Mouse (Mus musculus) liver, embryonic 12.5 days (tissue): ENCODE data around the gene Steap4. TPM values are rescaled to one million over a fixed set of nuclear protein-coding genes. Genes with fewer than 3 reads are reported as not detected.
"Not testable (repeated sequence)": the region's sequence is repeated elsewhere in the genome, so short reads cannot be mapped to it uniquely, and the experiment has no call there.

Experiments
- ATAC-seq: fragments of 200-750 bp; cut with Nextera tagmentation; 2 replicates; pipeline ENCODE4 v1.8.0; 2017; ENCODE audit warnings: moderate number of reproducible peaks, mild to moderate bottlenecking, moderate library complexity
- H3K27ac ChIP-seq: fragments of 300-500 bp; sonication (generic); 2 replicates; pipeline ENCODE4 v1.5.1; 2016; ENCODE audit warnings: mild to moderate bottlenecking
- H3K27me3 ChIP-seq: fragments of 300-500 bp; sonication (generic); replicated peaks from 2 replicates; pipeline ENCODE4 v1.6.1; 2016; ENCODE audit warnings: mild to moderate bottlenecking, moderate library complexity
- H3K36me3 ChIP-seq: fragments of 300-500 bp; sonication (generic); 2 replicates; pipeline ENCODE4 v1.6.1; 2016; ENCODE audit warnings: mild to moderate bottlenecking, moderate library complexity
- H3K4me1 ChIP-seq: fragments of 300-500 bp; sonication (generic); 2 replicates; pipeline ENCODE4 v1.6.1; 2016
- H3K4me2 ChIP-seq: fragments of 300-500 bp; sonication (generic); 2 replicates; pipeline ENCODE4 v1.6.1; 2016; ENCODE audit warnings: mild to moderate bottlenecking, moderate library complexity
- H3K4me3 ChIP-seq: fragments of 300-500 bp; sonication (generic); 2 replicates; pipeline ENCODE4 v1.5.1; 2016; ENCODE audit warnings: mild to moderate bottlenecking, moderate library complexity
- H3K9ac ChIP-seq: fragments of 300-500 bp; sonication (generic); 2 replicates; pipeline ENCODE4 v1.6.1; 2016; ENCODE audit warnings: mild to moderate bottlenecking, moderate library complexity
- H3K9me3 ChIP-seq: fragments of 300-500 bp; sonication (generic); replicated peaks from 2 replicates; pipeline ENCODE4 v1.6.1; 2016; ENCODE audit warnings: mild to moderate bottlenecking, moderate library complexity
- WGBS: fragments of 180-500 bp; shearing (Covaris S2); methylation state at CpG from one replicate; pipeline ENCODE4 v1.1.7; 2016; ENCODE audit not compliant: insufficient replicate concordance; 5-methylcytosine and 5-hydroxymethylcytosine counted together
- polyA plus RNA-seq: library from polyadenylated mRNA; unstranded; fragments of >200 nt; fragmentation: Nextera tagmentation; extraction: Ambion mirVana; gene quantifications from 2 replicates; pipeline ENCODE4 v1.2.1, GENCODE M21; 2016

The Steap4 gene
- 0.44 and 0.61 TPM in 2 replicates for polyA plus RNA-seq

DNA sequence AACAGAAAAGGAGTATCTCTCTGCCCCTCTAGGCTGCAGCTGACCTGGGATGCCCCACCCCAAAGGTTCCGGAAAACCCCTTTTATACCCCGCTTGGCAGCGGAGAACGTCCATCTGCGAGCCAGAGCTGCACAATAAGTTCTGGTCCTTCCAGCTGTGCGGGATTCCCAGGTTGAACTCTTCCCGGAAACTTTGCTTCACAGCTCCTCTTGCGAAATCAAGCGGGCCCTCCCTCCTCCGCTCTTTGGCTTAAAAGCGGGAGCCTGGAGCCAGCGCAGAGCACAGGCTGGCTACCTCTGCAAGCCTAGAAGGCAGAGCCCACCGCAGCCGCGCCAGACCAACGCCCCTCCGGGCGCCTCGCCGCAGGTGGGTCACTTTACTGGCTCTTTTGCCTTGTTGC, at the start of gene Steap4:
Gene Steap4 (plus strand): TSS at position 282 of the 400 bp plus-strand sequence.
- Histone ChIP-seq H3K9ac (no peak within 1 kb of the TSS), H3K9me3 (no peaks in the 10 kb centered on the region), H3K4me3 (no peak within 1 kb of the TSS), H3K4me2 (peak within 1 kb of the TSS; percentile 47), H3K36me3 (no peaks in the 10 kb centered on the region), H3K4me1 (peaks cover 4% of the 10 kb centered on the region; the same call in 1 of the 2 replicates), H3K27ac (no peak within 1 kb of the TSS), H3K27me3 (no peaks in the 10 kb centered on the region)
- WGBS, result 8% methylated on average over 20 of the region's 20 CpGs
- ATAC-seq, result peak; percentile 37; the same call in 1 of the 2 replicates

DNA sequence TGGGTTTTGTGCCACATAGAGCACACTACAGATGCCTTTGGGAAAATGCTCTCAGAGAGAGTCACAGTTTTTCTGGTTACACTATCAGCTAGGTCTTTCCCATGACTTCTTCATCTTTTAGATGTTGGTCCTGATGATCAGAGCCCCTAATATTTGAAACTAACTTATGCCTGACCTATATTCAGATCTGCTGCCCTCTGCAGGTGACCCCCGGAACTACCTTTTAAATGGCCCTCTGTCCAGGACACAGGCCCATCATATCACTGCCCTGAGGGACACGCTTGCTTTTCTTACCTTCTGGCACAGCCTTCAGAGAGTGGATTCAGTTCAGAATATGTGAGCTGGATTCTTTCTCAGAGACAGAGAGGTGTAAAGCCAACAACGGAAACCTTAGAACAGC, 48.3 kb upstream of the Steap4 start:
- Histone ChIP-seq H3K4me3 (no peak overlapping the region), H3K4me2 (no peak overlapping the region), H3K4me1 (no peaks in the 10 kb centered on the region), H3K36me3 (no peaks in the 10 kb centered on the region), H3K27me3 (no peaks in the 10 kb centered on the region), H3K27ac (no peak overlapping the region), H3K9me3 (no peaks in the 10 kb centered on the region), H3K9ac (no peak overlapping the region)
- WGBS, result 61% methylated on average over 3 of the region's 3 CpGs
- ATAC-seq, result no peak

DNA sequence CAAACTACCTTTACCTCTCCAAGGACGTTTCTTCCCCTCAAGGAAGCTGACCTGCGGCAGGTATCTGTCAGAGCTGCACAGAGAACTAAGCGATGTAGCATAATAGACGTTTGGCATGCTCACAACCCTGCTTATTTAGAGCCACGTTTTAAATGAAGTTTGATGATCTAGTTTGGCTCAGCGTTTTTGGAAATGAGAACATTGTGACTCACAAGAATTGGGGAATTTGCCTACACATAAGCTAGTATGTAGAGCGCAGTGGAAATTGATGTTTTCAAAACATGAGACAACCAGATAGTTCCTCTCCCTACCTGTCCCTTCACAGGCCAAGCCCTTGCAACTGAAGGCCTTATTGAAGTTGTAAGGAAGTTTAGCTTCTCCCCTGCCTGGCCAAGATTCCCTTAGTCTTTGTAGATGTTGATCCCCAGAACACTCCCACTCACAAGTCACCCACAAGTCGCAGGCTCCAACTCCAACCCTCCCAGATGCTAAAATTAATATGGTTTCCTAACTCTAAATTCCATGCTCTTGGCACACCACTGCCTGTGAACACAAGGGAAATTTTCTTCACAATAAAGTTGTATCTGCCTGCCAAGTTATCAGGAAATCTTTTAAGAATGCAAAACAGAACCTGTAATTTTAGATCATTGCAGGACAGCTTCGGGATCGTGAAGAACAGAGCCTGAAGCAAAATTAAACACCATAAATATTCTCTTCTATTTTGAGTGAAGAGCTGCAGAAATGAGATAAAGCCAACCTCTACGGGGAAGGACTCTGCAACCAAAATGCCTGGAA, 42.6 kb upstream of the Steap4 start:
- ATAC-seq, result no peak
- Histone ChIP-seq H3K4me3 (no peak overlapping the region), H3K27ac (no peak overlapping the region), H3K27me3 (no peaks in the 10 kb centered on the region), H3K4me2 (no peak overlapping the region), H3K4me1 (no peaks in the 10 kb centered on the region), H3K9ac (no peak overlapping the region), H3K9me3 (no peaks in the 10 kb centered on the region), H3K36me3 (no peaks in the 10 kb centered on the region)
- 65% methylated on average over 11 of the region's 11 CpGs for WGBS

DNA sequence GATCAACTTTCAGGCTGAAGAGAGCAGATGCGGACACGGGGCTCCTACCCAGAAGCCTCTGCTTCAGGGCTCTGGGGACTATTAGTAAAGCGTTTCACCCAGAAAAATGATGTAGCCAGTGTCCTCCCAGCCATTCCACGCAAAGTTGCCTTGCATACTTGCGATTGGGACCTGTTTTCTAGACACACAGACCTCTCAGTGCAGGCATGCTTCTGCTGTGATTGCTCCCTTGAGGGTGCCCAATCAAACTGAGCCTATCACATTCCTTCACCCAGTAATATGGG, 42.0 kb upstream of the Steap4 start:
- Histone ChIP-seq H3K36me3 (no peaks in the 10 kb centered on the region), H3K4me1 (no peaks in the 10 kb centered on the region), H3K4me3 (no peak overlapping the region), H3K9ac (no peak overlapping the region), H3K4me2 (no peak overlapping the region), H3K27me3 (no peaks in the 10 kb centered on the region), H3K27ac (no peak overlapping the region), H3K9me3 (no peaks in the 10 kb centered on the region)
- WGBS, result 67% methylated on average over 5 of the region's 5 CpGs
- ATAC-seq, result no peak

DNA sequence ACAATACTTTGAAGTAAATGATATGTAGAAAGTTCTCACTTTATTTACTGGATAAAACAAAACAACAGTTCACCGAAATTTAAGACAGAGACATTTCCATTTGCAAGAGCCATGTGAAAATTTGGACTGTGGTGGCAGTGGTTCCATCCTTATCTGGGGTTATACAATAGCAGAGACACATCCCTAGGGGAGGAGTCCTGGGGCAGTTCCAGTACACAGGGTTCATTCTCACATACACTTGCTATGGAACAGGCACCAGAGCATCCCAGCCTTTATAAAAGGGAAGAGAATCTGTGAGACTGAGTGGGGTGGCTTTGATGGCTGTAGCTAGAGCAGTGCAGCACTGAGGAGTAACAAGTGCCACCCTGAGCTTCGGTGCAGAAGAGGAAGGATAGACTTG, 40.6 kb upstream of the Steap4 start:
- no peaks in the 10 kb centered on the region for H3K36me3 ChIP-seq
- ATAC-seq, result no peak
- H3K9ac ChIP-seq, result no peak overlapping the region
- 64% methylated on average over 2 of the region's 2 CpGs for WGBS
- H3K9me3 ChIP-seq, result no peaks in the 10 kb centered on the region
- H3K4me2 ChIP-seq, result no peak overlapping the region
- no peak overlapping the region for H3K27ac ChIP-seq
- H3K27me3 ChIP-seq, result no peaks in the 10 kb centered on the region
- no peak overlapping the region for H3K4me3 ChIP-seq
- no peaks in the 10 kb centered on the region for H3K4me1 ChIP-seq

DNA sequence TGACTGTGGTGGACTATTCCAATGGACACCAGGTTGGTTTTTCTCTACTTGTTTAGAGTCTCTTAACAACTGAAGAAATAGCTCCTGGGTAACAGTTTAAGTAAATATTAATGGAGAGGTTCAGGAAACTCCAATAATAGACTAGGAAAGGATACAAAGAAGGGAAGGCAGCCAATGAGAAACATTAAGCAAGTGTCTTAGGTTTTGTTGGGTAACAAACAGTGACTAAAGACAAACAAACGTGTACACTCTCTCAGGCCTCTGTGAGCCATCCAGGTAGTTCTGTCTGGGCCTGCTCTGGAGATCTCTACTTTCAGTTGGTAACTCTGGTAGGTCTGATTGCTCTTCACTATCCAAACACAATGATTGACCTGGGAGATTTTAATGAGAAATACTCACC, 37.5 kb upstream of the Steap4 start:
- H3K9ac ChIP-seq, result no peak overlapping the region
- 54% methylated on average over 1 of the region's 1 CpGs for WGBS
- no peaks in the 10 kb centered on the region for H3K4me1 ChIP-seq
- H3K36me3 ChIP-seq, result no peaks in the 10 kb centered on the region
- H3K9me3 ChIP-seq, result no peaks in the 10 kb centered on the region
- H3K4me2 ChIP-seq, result no peak overlapping the region
- no peaks in the 10 kb centered on the region for H3K27me3 ChIP-seq
- no peak overlapping the region for H3K4me3 ChIP-seq
- H3K27ac ChIP-seq, result no peak overlapping the region
- no peak for ATAC-seq

DNA sequence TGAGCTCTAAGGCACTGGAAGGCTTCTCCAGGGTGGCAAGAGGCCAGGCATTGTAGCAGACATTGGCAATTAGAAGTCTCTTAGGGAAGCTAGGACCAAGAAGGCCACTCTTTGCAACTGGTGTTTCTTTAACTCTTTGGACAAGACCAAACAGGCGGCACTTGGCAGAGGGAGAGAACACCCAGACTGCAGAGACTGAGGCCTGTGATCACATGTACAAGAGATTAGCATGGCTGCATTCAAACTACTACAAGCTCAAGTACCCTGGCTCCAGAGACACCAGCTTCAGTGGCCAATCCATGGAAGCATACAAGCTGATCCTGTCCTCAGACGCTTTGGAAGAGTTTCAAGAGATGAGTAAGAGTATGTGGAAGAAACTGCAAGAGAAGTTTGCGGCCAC, 36.6 kb upstream of the Steap4 start:
- H3K36me3 ChIP-seq, result no peaks in the 10 kb centered on the region
- ATAC-seq, result no peak
- no peaks in the 10 kb centered on the region for H3K9me3 ChIP-seq
- H3K27me3 ChIP-seq, result no peaks in the 10 kb centered on the region
- H3K4me2 ChIP-seq, result no peak overlapping the region
- 53% methylated on average over 3 of the region's 3 CpGs for WGBS
- no peak overlapping the region for H3K4me3 ChIP-seq
- H3K27ac ChIP-seq, result no peak overlapping the region
- no peaks in the 10 kb centered on the region for H3K4me1 ChIP-seq
- H3K9ac ChIP-seq, result no peak overlapping the region

DNA sequence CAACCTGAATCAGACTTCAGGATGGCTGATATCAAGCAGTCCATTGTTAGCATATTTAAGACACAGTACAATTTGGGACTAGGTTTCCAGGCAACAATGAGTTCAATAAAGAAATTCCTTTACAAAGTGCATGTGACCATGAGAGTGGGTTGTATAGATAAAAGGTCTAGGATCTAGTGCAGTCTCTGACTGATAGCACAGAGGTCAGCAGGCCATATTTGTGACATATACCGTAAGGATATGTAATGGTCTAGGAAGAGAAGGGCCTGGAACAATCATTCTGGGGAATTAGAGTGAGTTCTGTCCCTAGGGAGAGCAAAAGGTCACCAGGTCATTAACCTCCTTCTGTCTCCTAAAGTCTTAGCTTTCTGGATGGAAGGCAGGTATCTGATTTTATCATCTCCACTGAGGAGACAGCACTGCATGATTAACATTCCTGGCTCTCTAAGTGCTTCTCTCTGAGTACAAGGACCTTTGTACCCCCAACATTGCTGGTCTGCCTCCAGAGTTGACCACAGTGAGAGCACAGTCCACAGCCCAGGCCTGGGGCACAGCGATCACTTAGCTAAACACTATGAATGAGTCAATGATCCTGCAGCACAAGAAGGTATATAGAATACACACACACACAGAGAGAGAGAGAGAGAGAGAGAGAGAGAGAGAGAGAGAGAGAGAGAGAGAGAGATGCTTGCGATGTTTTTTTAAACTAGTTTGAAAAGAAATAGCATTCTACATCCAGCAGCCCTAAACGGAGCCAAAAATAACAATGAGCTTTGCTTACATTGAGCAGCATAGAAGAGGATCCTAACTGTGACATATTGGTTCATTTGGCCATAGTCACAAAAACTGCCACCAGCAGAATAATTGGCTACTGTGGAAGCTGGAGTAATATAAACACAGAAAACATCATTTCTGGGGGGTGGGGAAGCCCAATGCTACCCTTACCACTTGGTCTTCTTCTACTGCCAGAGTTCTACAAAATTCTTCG, 27.7 kb upstream of the Steap4 start:
- H3K4me3 ChIP-seq, result no peak overlapping the region
- ATAC-seq, result peak; percentile 71
- no peak overlapping the region for H3K27ac ChIP-seq
- H3K36me3 ChIP-seq, result no peaks in the 10 kb centered on the region
- WGBS, result 72% methylated on average over 5 of the region's 5 CpGs
- no peaks in the 10 kb centered on the region for H3K4me1 ChIP-seq
- no peaks in the 10 kb centered on the region for H3K9me3 ChIP-seq
- H3K9ac ChIP-seq, result no peak overlapping the region
- H3K4me2 ChIP-seq, result no peak overlapping the region
- no peaks in the 10 kb centered on the region for H3K27me3 ChIP-seq

DNA sequence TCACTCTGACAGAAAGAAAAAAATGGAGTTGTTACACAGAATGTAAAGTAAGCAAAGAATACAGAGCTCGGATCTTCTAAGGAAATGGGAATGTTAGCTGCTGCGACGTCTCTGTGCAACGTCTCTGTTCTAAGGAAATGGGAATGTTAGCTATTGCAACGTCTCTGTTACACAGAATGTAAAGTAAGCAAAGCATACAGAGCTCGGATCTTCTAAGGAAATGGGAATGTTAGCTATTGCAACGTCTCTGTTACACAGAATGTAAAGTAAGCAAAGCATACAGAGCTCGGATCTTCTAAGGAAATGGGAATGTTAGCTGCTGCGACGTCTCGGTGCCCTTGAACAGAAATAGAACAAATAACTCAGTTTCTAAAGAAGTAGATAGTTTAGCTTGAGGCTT, 26.8 kb upstream of the Steap4 start:
- H3K9me3 ChIP-seq, H3K27me3 ChIP-seq, H3K27ac ChIP-seq, H3K4me2 ChIP-seq, H3K4me1 ChIP-seq, H3K36me3 ChIP-seq, ATAC-seq, H3K4me3 ChIP-seq, H3K9ac ChIP-seq: not testable (repeated sequence)
- 66% methylated on average over 11 of the region's 11 CpGs for WGBS

DNA sequence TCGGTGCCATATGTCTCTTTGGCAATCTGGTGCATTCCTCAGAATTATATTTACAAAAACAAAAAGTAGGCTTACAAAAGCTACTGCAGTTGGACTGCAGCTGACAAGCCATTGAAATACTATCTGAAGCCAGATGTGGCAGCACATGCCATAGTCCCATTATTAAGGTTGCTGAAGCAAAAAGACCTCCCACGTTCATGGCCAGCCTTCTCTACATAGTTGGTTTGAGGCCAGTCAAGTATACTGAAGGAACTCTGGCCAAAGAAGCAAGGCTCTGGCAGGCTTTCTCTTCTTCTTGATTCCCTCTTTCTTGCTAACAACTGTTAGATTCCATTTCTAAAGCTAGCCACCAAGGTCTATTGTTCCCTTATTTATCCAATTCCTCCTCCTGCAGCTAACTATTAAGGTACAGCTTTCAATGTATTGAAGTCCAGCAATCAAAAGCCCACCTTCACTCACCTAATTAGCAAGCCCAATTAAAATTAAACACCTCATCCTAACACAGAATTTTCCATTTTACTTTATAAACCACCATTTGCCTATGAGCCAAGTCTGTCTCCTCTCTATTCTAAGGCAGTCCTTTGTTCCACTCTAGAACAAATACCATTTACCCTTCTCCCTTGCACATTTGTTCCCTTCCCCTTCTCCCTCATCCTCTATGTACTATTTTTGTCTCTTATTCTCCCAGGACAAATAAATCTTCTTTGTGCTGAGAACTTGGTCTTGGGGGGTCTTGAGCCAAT, 26.2 kb upstream of the Steap4 start:
- no peak for ATAC-seq
- Histone ChIP-seq H3K27me3 (no peaks in the 10 kb centered on the region), H3K4me1 (no peaks in the 10 kb centered on the region), H3K4me3 (no peak overlapping the region), H3K36me3 (no peaks in the 10 kb centered on the region), H3K27ac (no peak overlapping the region), H3K9me3 (no peaks in the 10 kb centered on the region), H3K9ac (no peak overlapping the region), H3K4me2 (no peak overlapping the region)
- 64% methylated on average over 2 of the region's 2 CpGs for WGBS

DNA sequence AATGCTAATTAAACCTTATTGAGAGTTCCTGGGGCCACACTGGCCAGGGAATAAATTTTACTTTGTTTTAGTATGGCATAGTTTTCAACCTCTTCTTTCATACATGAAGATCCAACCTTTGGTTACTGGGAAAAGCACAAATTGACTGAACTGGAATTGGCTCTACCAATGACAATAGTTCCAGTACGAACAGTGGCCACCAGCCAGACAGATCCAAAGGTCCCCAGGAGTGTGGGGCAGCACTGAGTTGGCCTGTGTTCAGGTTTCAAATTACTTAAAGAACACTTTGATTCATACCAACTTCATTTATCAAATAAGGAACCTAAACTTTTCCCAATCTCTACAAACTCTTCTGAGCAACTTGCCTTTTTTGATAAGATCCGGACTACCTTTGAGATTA, 5.4 kb upstream of the Steap4 start:
- Histone ChIP-seq H3K4me1 (no peaks in the 10 kb centered on the region), H3K4me2 (no peak overlapping the region), H3K27me3 (no peaks in the 10 kb centered on the region), H3K9me3 (no peaks in the 10 kb centered on the region), H3K9ac (no peak overlapping the region), H3K36me3 (no peaks in the 10 kb centered on the region), H3K4me3 (no peak overlapping the region), H3K27ac (no peak overlapping the region)
- ATAC-seq, result no peak
- 63% methylated on average over 2 of the region's 2 CpGs for WGBS
